Mouse (Mus musculus) testis, adult 2 months (tissue): ENCODE data around the gene Slc25a3. TPM values are rescaled to one million over a fixed set of nuclear protein-coding genes. Genes with fewer than 3 reads are reported as not detected.

Experiments
- H3K27ac ChIP-seq: fragments of 200-500 bp; 2 replicates; pipeline ENCODE4 v1.5.1; 2012; ENCODE audit warnings: low read depth, low read length; ENCODE audit not compliant: control insufficient read depth, insufficient read depth
- H3K27me3 ChIP-seq: fragments of 200-500 bp; 2 replicates; pipeline ENCODE4 v1.6.1; 2012; ENCODE audit warnings: mild to moderate bottlenecking, low read length, moderate library complexity; ENCODE audit not compliant: control insufficient read depth, insufficient read depth
- H3K36me3 ChIP-seq: fragments of 200-500 bp; 2 replicates; pipeline ENCODE4 v1.6.1; 2012; ENCODE audit warnings: mild to moderate bottlenecking, low read length; ENCODE audit not compliant: control insufficient read depth, insufficient read depth
- H3K4me1 ChIP-seq: fragments of 200-500 bp; 2 replicates; pipeline ENCODE4 v1.6.1; 2012; ENCODE audit warnings: low read length; ENCODE audit not compliant: control insufficient read depth, insufficient read depth
- H3K4me3 ChIP-seq: fragments of 200-500 bp; 2 replicates; pipeline ENCODE4 v1.5.1; 2012; ENCODE audit warnings: low read depth, mild to moderate bottlenecking, low read length, moderate library complexity, mixed read lengths; ENCODE audit not compliant: control insufficient read depth
- CTCF ChIP-seq: fragments of 200-500 bp; IDR thresholded peaks from 2 replicates; pipeline ENCODE4 v1.5.1; 2012; ENCODE audit warnings: low read depth, mild to moderate bottlenecking, inconsistent platforms, low read length, moderate library complexity; ENCODE audit not compliant: control insufficient read depth, insufficient read depth, insufficient replicate concordance
- POLR2A ChIP-seq: fragments of 200-500 bp; IDR thresholded peaks from 2 replicates; pipeline ENCODE4 v1.6.1; 2012; ENCODE audit warnings: low read depth, mild to moderate bottlenecking, inconsistent platforms, low read length, moderate library complexity; ENCODE audit not compliant: control insufficient read depth
- polyA plus RNA-seq: library from polyadenylated mRNA; depleted of rRNA; stranded (reverse); fragments of >200 nt; gene quantifications from 2 replicates; pipeline ENCODE4 v1.2.3, GENCODE M21; 2012; rRNA removed

The Slc25a3 gene
- polyA plus RNA-seq, 1 experiment = 147 TPM

- Histone ChIP-seq H3K4me3 (peak within 1 kb of the TSS; percentile 96), H3K27ac (peak within 1 kb of the TSS; percentile 49; the same call in 1 of the 2 replicates), H3K27me3 (no peaks in the 10 kb centered on the region), H3K36me3 (no peaks in the 10 kb centered on the region), H3K4me1 (peaks cover 4% of the 10 kb centered on the region)
- TF ChIP-seq POLR2A (peak; percentile 10; the same call in 1 of the 2 replicates), CTCF (no peak)
Measured at GRCm38 (mm10) chr10:91082550-91083392, 41.1 kb downstream of the Slc25a3 start, which contains the start of the genes Apaf1 and Ikbip. Apaf1 (minus strand) TSS chr10:91082770. Ikbip (plus strand) TSS chr10:91082940.

- TF ChIP-seq POLR2A = no peak
- Histone ChIP-seq H3K27ac (peak overlapping the region; percentile 49; the same call in 1 of the 2 replicates), H3K4me3 (peak overlapping the region; percentile 96), H3K4me1 (peaks cover 4% of the 10 kb centered on the region), H3K27me3 (no peaks in the 10 kb centered on the region), H3K36me3 (no peaks in the 10 kb centered on the region)
Measured at GRCm38 (mm10) chr10:91081959-91082507, 41.8 kb downstream of the Slc25a3 start.

- Histone ChIP-seq H3K27ac (no peak overlapping the region), H3K27me3 (no peaks in the 10 kb centered on the region), H3K36me3 (no peaks in the 10 kb centered on the region), H3K4me3 (no peak overlapping the region), H3K4me1 (peaks cover 4% of the 10 kb centered on the region)
- no peak for TF ChIP-seq POLR2A
- no peak for TF ChIP-seq CTCF
Measured at GRCm38 (mm10) chr10:91080540-91080939, 43.3 kb downstream of the Slc25a3 start.

GRCm38 (mm10) chr10:91076667-91077066, 47.2 kb downstream of the Slc25a3 start:
- no peaks in the 10 kb centered on the region for H3K36me3 ChIP-seq

GRCm38 (mm10) chr10:91073345-91073744, 50.5 kb downstream of the Slc25a3 start:
- Histone ChIP-seq H3K27ac (no peak overlapping the region), H3K4me1 (no peaks in the 10 kb centered on the region), H3K36me3 (no peaks in the 10 kb centered on the region), H3K4me3 (no peak overlapping the region), H3K27me3 (no peaks in the 10 kb centered on the region)
- TF ChIP-seq POLR2A (no peak), CTCF (no peak)

More at GRCm38 (mm10) chr10:91076667-91077066, 47.2 kb downstream of the Slc25a3 start:
- Histone ChIP-seq H3K4me3 (no peak overlapping the region), H3K27ac (no peak overlapping the region), H3K4me1 (no peaks in the 10 kb centered on the region), H3K27me3 (no peaks in the 10 kb centered on the region)
- TF ChIP-seq POLR2A = no peak
- no peak for TF ChIP-seq CTCF

- Histone ChIP-seq H3K27me3 (no peaks in the 10 kb centered on the region), H3K36me3 (no peaks in the 10 kb centered on the region), H3K27ac (no peak overlapping the region), H3K4me3 (no peak overlapping the region), H3K4me1 (no peaks in the 10 kb centered on the region)
- no peak for TF ChIP-seq POLR2A
- TF ChIP-seq CTCF = no peak
Measured at GRCm38 (mm10) chr10:91071768-91072167, 52.1 kb downstream of the Slc25a3 start.

Other genes starting within 250 kb of the Slc25a3 start
- gene Apaf1, start 41.3 kb downstream of the Slc25a3 start, polyA plus RNA-seq = 1.7 and 1.9 TPM in 2 replicates
- gene Ikbip, start 41.1 kb downstream of the Slc25a3 start, polyA plus RNA-seq = 1.2 and 1.5 TPM in 2 replicates
- 17.2 and 17.4 TPM in 2 replicates for gene Tmpo, start 57.3 kb upstream of the Slc25a3 start, polyA plus RNA-seq